Mouse (Mus musculus) embryonic facial prominence, embryonic 11.5 days (tissue): ENCODE data around the gene Trim33. TPM values are rescaled to one million over a fixed set of nuclear protein-coding genes. Genes with fewer than 3 reads are reported as not detected.

Experiments
- ATAC-seq: fragments of 200-750 bp; cut with Nextera tagmentation; replicated peaks from 2 replicates; pipeline ENCODE4 v1.8.0; 2017; ENCODE audit warnings: low read depth; ENCODE audit not compliant: insufficient number of reproducible peaks, low FRiP score, low TSS enrichment
- DNase-seq: peaks from one replicate; pipeline ENCODE4 v3.0.0-alpha.2; 2015; ENCODE audit warnings: low spot score
- H3K27ac ChIP-seq: fragments of 300-500 bp; sonication (generic); replicated peaks from 2 replicates; pipeline ENCODE4 v1.5.1; 2014; ENCODE audit warnings: mild to moderate bottlenecking, low read depth, low read length, control low read depth
- H3K27me3 ChIP-seq: fragments of 300-500 bp; sonication (generic); 2 replicates; pipeline ENCODE4 v1.6.1; 2014; ENCODE audit warnings: mild to moderate bottlenecking, low read length, moderate library complexity, mixed read lengths; ENCODE audit not compliant: control insufficient read depth, insufficient read depth
- H3K36me3 ChIP-seq: fragments of 300-500 bp; sonication (generic); replicated peaks from 2 replicates; pipeline ENCODE4 v1.6.1; 2014; ENCODE audit warnings: low read depth, mild to moderate bottlenecking, low read length, moderate library complexity, mixed read lengths; ENCODE audit not compliant: control insufficient read depth, insufficient read depth
- H3K4me1 ChIP-seq: fragments of 300-500 bp; sonication (generic); 2 replicates; pipeline ENCODE4 v1.6.1; 2014; ENCODE audit warnings: low read length, mixed read lengths; ENCODE audit not compliant: control insufficient read depth, insufficient read depth
- H3K4me2 ChIP-seq: fragments of 300-500 bp; sonication (generic); 2 replicates; pipeline ENCODE4 v1.6.1; 2014; ENCODE audit warnings: low read depth, mild to moderate bottlenecking, control low read depth, low read length, moderate library complexity
- H3K4me3 ChIP-seq: fragments of 300-500 bp; sonication (generic); 2 replicates; pipeline ENCODE4 v1.5.1; 2014; ENCODE audit warnings: low read depth, low read length, control low read depth
- H3K9ac ChIP-seq: fragments of 300-500 bp; sonication (generic); replicated peaks from 2 replicates; pipeline ENCODE4 v1.6.1; 2014; ENCODE audit warnings: mild to moderate bottlenecking, control low read depth, low read length
- H3K9me3 ChIP-seq: fragments of 300-500 bp; sonication (generic); replicated peaks from 2 replicates; pipeline ENCODE4 v1.6.1; 2016; ENCODE audit warnings: mild to moderate bottlenecking, low read length, inconsistent platforms, mixed read lengths; ENCODE audit not compliant: control insufficient read depth
- WGBS: fragments of 180-500 bp; shearing (Covaris S2); extraction: QIAGEN DNeasy Blood & Tissue Kit; methylation state at CpG from one replicate; pipeline ENCODE4 v1.1.7; 2014; 5-methylcytosine and 5-hydroxymethylcytosine counted together
- polyA plus RNA-seq: library from polyadenylated mRNA; unstranded; fragments of >200 nt; fragmentation: Nextera tagmentation; extraction: Ambion mirVana; gene quantifications from 2 replicates; pipeline ENCODE4 v1.2.1, GENCODE M21; 2014

The Trim33 gene
- 19.3 and 25.2 TPM in 2 replicates for polyA plus RNA-seq

GRCm38 (mm10) chr3:103279182-103280149, at the start of gene Trim33:
Gene Trim33, plus strand, starts transcription at chr3:103279293.
- ATAC-seq (peak; percentile 83), DNase-seq (peak; percentile 94)
- peak within 1 kb of the TSS; percentile 96 for H3K9ac ChIP-seq
- no peaks in the 10 kb centered on the region for H3K36me3 ChIP-seq
- no peaks in the 10 kb centered on the region for H3K27me3 ChIP-seq
- H3K27ac ChIP-seq: peak within 1 kb of the TSS; percentile 95
- H3K4me3 ChIP-seq: peak within 1 kb of the TSS; percentile 100
- peaks cover 2% of the 10 kb centered on the region; the same call in 1 of the 2 replicates for H3K4me1 ChIP-seq
- under 1% methylated on average over 91 of the region's 136 CpGs for WGBS
- H3K9me3 ChIP-seq: no peaks in the 10 kb centered on the region
- H3K4me2 ChIP-seq: peak within 1 kb of the TSS; percentile 84

- ATAC-seq (no peak), DNase-seq (no peak)
- no peak overlapping the region for H3K27ac ChIP-seq
Observed at GRCm38 (mm10) chr3:103232398-103232797, 46.7 kb upstream of the Trim33 start.

GRCm38 (mm10) chr3:103241524-103241923, 37.6 kb upstream of the Trim33 start:
- Histone ChIP-seq H3K4me2 (no peak overlapping the region), H3K27ac (no peak overlapping the region), H3K9me3 (no peaks in the 10 kb centered on the region), H3K27me3 (no peaks in the 10 kb centered on the region), H3K36me3 (no peaks in the 10 kb centered on the region), H3K4me3 (no peak overlapping the region), H3K4me1 (no peaks in the 10 kb centered on the region), H3K9ac (no peak overlapping the region)
- DNase-seq: no peak
- WGBS: 93% methylated on average over 2 of the region's 2 CpGs
- ATAC-seq: no peak

More at GRCm38 (mm10) chr3:103232398-103232797, 46.7 kb upstream of the Trim33 start:
- no peaks in the 10 kb centered on the region for H3K4me1 ChIP-seq
- no peaks in the 10 kb centered on the region; the same call in 1 of the 2 replicates for H3K9me3 ChIP-seq
- 81% methylated on average over 4 of the region's 4 CpGs for WGBS
- no peak overlapping the region for H3K9ac ChIP-seq
- no peak overlapping the region for H3K4me3 ChIP-seq
- H3K27me3 ChIP-seq: no peaks in the 10 kb centered on the region
- H3K36me3 ChIP-seq: no peaks in the 10 kb centered on the region
- H3K4me2 ChIP-seq: no peak overlapping the region

- H3K36me3 ChIP-seq: no peaks in the 10 kb centered on the region
- no peak overlapping the region for H3K27ac ChIP-seq
- ATAC-seq: no peak
- no peaks in the 10 kb centered on the region for H3K4me1 ChIP-seq
- H3K9me3 ChIP-seq: no peaks in the 10 kb centered on the region
- no peak overlapping the region for H3K4me2 ChIP-seq
- H3K27me3 ChIP-seq: no peaks in the 10 kb centered on the region
- 93% methylated on average over 3 of the region's 3 CpGs for WGBS
- H3K4me3 ChIP-seq: no peak overlapping the region
- DNase-seq: no peak
- H3K9ac ChIP-seq: no peak overlapping the region
Observed at GRCm38 (mm10) chr3:103242156-103242555, 36.9 kb upstream of the Trim33 start.

- no peaks in the 10 kb centered on the region for H3K9me3 ChIP-seq
- no peak overlapping the region for H3K9ac ChIP-seq
- H3K4me3 ChIP-seq: no peak overlapping the region
- H3K4me1 ChIP-seq: no peaks in the 10 kb centered on the region
- DNase-seq: no peak
- H3K36me3 ChIP-seq: no peaks in the 10 kb centered on the region
- no peak overlapping the region for H3K4me2 ChIP-seq
- 78% methylated on average over 2 of the region's 2 CpGs for WGBS
- no peak for ATAC-seq
- no peak overlapping the region for H3K27ac ChIP-seq
- H3K27me3 ChIP-seq: no peaks in the 10 kb centered on the region
Observed at GRCm38 (mm10) chr3:103243491-103243890, 35.6 kb upstream of the Trim33 start.

- no peaks in the 10 kb centered on the region for H3K9me3 ChIP-seq
- H3K36me3 ChIP-seq: no peaks in the 10 kb centered on the region
- H3K4me1 ChIP-seq: no peaks in the 10 kb centered on the region
- H3K4me2 ChIP-seq: no peak overlapping the region
- H3K9ac ChIP-seq: no peak overlapping the region
- DNase-seq (no peak), ATAC-seq (no peak)
- H3K27ac ChIP-seq: no peak overlapping the region
- H3K27me3 ChIP-seq: no peaks in the 10 kb centered on the region
- WGBS: 82% methylated on average over 17 of the region's 17 CpGs
- H3K4me3 ChIP-seq: no peak overlapping the region
Observed at GRCm38 (mm10) chr3:103246627-103247260, 32.3 kb upstream of the Trim33 start.

GRCm38 (mm10) chr3:103256089-103256819, 22.8 kb upstream of the Trim33 start:
- no peaks in the 10 kb centered on the region for H3K4me1 ChIP-seq
- H3K4me3 ChIP-seq: no peak overlapping the region
- no peak overlapping the region for H3K4me2 ChIP-seq
- ATAC-seq: no peak
- no peaks in the 10 kb centered on the region for H3K9me3 ChIP-seq
- no peaks in the 10 kb centered on the region for H3K27me3 ChIP-seq
- no peaks in the 10 kb centered on the region for H3K36me3 ChIP-seq
- H3K27ac ChIP-seq: no peak overlapping the region
- H3K9ac ChIP-seq: no peak overlapping the region
- DNase-seq: no peak
- WGBS: 55% methylated on average over 10 of the region's 10 CpGs
